Mouse (Mus musculus) neural tube, embryonic 14.5 days (tissue): Measurements from ENCODE around the gene Abca7. TPM values are rescaled to one million over a fixed set of nuclear protein-coding genes. Genes with fewer than 3 reads are reported as not detected.
A peak's percentile ranks its signal among the peaks of the same experiment; 100 is the strongest.

Source experiments
- ATAC-seq: fragments of 200-750 bp; cut with Nextera tagmentation; 2 replicates; pipeline ENCODE4 v1.8.0; 2017; ENCODE audit warnings: low read depth, mild to moderate bottlenecking, moderate TSS enrichment, moderate library complexity
- H3K27ac ChIP-seq: fragments of 300-500 bp; sonication (generic); 2 replicates; pipeline ENCODE4 v1.5.1; 2014; ENCODE audit warnings: low read depth, mild to moderate bottlenecking, control low read depth, low read length, moderate library complexity, mixed read lengths
- H3K27me3 ChIP-seq: fragments of 300-500 bp; sonication (generic); 2 replicates; pipeline ENCODE4 v1.6.1; 2014; ENCODE audit warnings: low read length; ENCODE audit not compliant: control insufficient read depth, insufficient read depth
- H3K36me3 ChIP-seq: fragments of 300-500 bp; sonication (generic); 2 replicates; pipeline ENCODE4 v1.6.1; 2014; ENCODE audit warnings: low read length, mixed read lengths; ENCODE audit not compliant: control insufficient read depth, insufficient read depth
- H3K4me1 ChIP-seq: fragments of 300-500 bp; sonication (generic); 2 replicates; pipeline ENCODE4 v1.6.1; 2014; ENCODE audit warnings: low read length; ENCODE audit not compliant: control insufficient read depth, insufficient read depth
- H3K4me2 ChIP-seq: fragments of 300-500 bp; sonication (generic); 2 replicates; pipeline ENCODE4 v1.6.1; 2014; ENCODE audit warnings: mild to moderate bottlenecking, low read depth, low read length, control low read depth
- H3K4me3 ChIP-seq: fragments of 300-500 bp; sonication (generic); 2 replicates; pipeline ENCODE4 v1.5.1; 2014; ENCODE audit warnings: low read depth, low read length, control low read depth, mixed read lengths
- H3K9ac ChIP-seq: fragments of 300-500 bp; sonication (generic); replicated peaks from 2 replicates; pipeline ENCODE4 v1.6.1; 2014; ENCODE audit warnings: low read depth, mild to moderate bottlenecking, control low read depth, low read length, mixed read lengths
- H3K9me3 ChIP-seq: fragments of 300-500 bp; sonication (generic); 2 replicates; pipeline ENCODE4 v1.6.1; 2016; ENCODE audit warnings: low read length; ENCODE audit not compliant: control insufficient read depth
- WGBS: fragments of 180-500 bp; shearing (Covaris S2); extraction: QIAGEN DNeasy Blood & Tissue Kit; methylation state at CpG from one replicate; pipeline ENCODE4 v1.1.7; 2014; 5-methylcytosine and 5-hydroxymethylcytosine counted together
- polyA plus RNA-seq: library from polyadenylated mRNA; unstranded; fragments of >200 nt; fragmentation: Nextera tagmentation; extraction: Ambion mirVana; gene quantifications from 2 replicates; pipeline ENCODE4 v1.2.1, GENCODE M21; 2014

Gene Abca7
- polyA plus RNA-seq, 1 experiment from 2014 or later = 4.3 TPM

GRCm38 (mm10) chr10:80013609-80014008, 17.3 kb downstream of the Abca7 start:
- Histone ChIP-seq H3K27ac (no peak overlapping the region), H3K9ac (no peak overlapping the region), H3K4me1 (no peaks in the 10 kb centered on the region), H3K4me2 (no peak overlapping the region), H3K4me3 (no peak overlapping the region), H3K9me3 (no peaks in the 10 kb centered on the region), H3K27me3 (peaks cover 31% of the 10 kb centered on the region), H3K36me3 (peaks cover 14% of the 10 kb centered on the region; the same call in 1 of the 2 replicates)
- no peak for ATAC-seq
- 29% methylated on average over 25 of the region's 25 CpGs for WGBS

- no peaks in the 10 kb centered on the region for H3K4me1 ChIP-seq
- no peak overlapping the region for H3K9ac ChIP-seq
- WGBS = 22% methylated on average over 28 of the region's 28 CpGs
- no peak overlapping the region for H3K4me2 ChIP-seq
- peaks cover 36% of the 10 kb centered on the region for H3K27me3 ChIP-seq
- ATAC-seq = no peak
- no peak overlapping the region for H3K27ac ChIP-seq
- peaks cover 14% of the 10 kb centered on the region; the same call in 1 of the 2 replicates for H3K36me3 ChIP-seq
- H3K4me3 ChIP-seq = no peak overlapping the region
- H3K9me3 ChIP-seq = no peaks in the 10 kb centered on the region
Measured at GRCm38 (mm10) chr10:80014484-80015290, 18.4 kb downstream of the Abca7 start.

DNA sequence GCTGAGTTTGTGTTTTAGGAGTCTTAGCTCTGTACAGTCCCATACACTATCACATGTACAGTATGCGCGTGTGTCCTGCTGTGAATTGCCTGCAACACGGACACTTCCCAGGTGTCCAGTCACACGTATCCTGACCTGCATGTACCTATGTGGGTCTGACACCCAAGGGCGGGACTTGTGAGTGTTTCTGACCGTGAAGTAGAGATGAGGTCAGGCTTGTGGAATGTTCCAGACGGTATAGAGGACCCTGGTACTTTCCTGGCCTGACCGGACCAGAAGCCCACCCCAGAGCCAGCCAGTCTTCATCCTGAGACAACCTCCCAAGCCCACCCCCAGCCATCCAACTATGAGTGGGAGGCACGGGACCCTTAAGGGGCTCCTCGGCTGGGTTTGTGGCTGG, 19.3 kb downstream of the Abca7 start:
- H3K9ac ChIP-seq = no peak overlapping the region
- H3K27me3 ChIP-seq = peaks cover 42% of the 10 kb centered on the region
- H3K27ac ChIP-seq = no peak overlapping the region
- H3K4me3 ChIP-seq = no peak overlapping the region
- H3K9me3 ChIP-seq = no peaks in the 10 kb centered on the region
- no peak overlapping the region for H3K4me2 ChIP-seq
- H3K4me1 ChIP-seq = no peaks in the 10 kb centered on the region
- no peak for ATAC-seq
- 85% methylated on average over 10 of the region's 10 CpGs for WGBS
- H3K36me3 ChIP-seq = peaks cover 9% of the 10 kb centered on the region; the same call in 1 of the 2 replicates

DNA sequence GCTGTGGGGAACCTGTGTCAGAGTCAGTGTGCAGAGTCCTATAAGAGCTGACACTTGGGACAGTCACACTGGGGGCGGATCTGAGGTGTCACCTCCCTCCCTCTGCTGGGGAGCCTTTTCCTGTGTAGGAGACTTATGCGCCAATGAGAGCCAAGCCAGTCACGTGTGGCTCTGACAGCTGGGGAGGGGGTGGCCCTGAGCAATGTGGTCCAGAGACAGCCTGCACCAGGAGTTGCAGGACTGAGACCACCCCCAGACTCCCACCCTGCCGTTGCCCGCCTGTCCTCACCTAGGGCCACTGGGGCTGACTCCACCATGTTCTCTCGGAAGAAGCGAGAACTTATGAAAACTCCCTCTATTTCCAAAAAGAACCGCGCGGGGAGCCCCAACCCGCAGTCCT, 20.2 kb downstream of the Abca7 start, which contains the start of gene Arhgap45:
Arhgap45 (plus strand) TSS at position 143 of the 400 bp plus-strand sequence.
- H3K4me1 ChIP-seq = no peaks in the 10 kb centered on the region
- no peak within 1 kb of the TSS for H3K9ac ChIP-seq
- H3K4me3 ChIP-seq = no peak within 1 kb of the TSS
- 63% methylated on average over 11 of the region's 11 CpGs for WGBS
- 0 out of 2 replicates have a peak, but pooled peaks cover 4% of the 10 kb centered on the region for H3K36me3 ChIP-seq
- ATAC-seq = no peak
- H3K27me3 ChIP-seq = peaks cover 43% of the 10 kb centered on the region
- H3K27ac ChIP-seq = no peak within 1 kb of the TSS
- H3K4me2 ChIP-seq = no peak within 1 kb of the TSS
- H3K9me3 ChIP-seq = no peaks in the 10 kb centered on the region

DNA sequence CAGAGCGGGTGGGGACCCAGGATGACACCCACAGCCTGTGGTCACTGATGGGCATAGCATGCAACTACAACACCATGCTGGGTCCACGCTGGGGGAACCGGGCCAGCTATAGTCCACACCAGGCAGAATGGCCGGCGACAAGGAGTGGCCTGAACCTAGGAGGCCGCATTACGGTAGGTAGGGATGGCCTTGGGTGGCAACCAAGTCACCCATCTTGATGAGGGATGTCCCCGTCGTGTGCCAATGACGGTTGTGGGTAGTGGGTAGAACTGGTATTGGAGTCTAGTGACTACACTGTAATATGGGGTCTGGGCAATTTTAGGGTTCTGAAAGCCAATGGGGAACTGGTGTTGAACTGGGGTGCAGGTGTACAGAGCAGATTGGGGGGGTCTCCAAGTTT, 20.6 kb downstream of the Abca7 start:
- 0 out of 2 replicates have a peak, but pooled peaks cover 4% of the 10 kb centered on the region for H3K36me3 ChIP-seq
- no peak overlapping the region for H3K4me2 ChIP-seq
- no peak overlapping the region for H3K9ac ChIP-seq
- ATAC-seq = no peak
- H3K27ac ChIP-seq = no peak overlapping the region
- H3K4me3 ChIP-seq = no peak overlapping the region
- H3K9me3 ChIP-seq = no peaks in the 10 kb centered on the region
- no peaks in the 10 kb centered on the region for H3K4me1 ChIP-seq
- 88% methylated on average over 10 of the region's 10 CpGs for WGBS
- peaks cover 43% of the 10 kb centered on the region for H3K27me3 ChIP-seq

- Histone ChIP-seq H3K9ac (no peak overlapping the region), H3K9me3 (no peaks in the 10 kb centered on the region), H3K27me3 (peaks cover 41% of the 10 kb centered on the region), H3K36me3 (no peaks in the 10 kb centered on the region), H3K27ac (no peak overlapping the region), H3K4me1 (no peaks in the 10 kb centered on the region), H3K4me3 (no peak overlapping the region), H3K4me2 (no peak overlapping the region)
- WGBS = 67% methylated on average over 2 of the region's 3 CpGs
- no peak for ATAC-seq
Measured at GRCm38 (mm10) chr10:80017361-80017760, 21.1 kb downstream of the Abca7 start.

DNA sequence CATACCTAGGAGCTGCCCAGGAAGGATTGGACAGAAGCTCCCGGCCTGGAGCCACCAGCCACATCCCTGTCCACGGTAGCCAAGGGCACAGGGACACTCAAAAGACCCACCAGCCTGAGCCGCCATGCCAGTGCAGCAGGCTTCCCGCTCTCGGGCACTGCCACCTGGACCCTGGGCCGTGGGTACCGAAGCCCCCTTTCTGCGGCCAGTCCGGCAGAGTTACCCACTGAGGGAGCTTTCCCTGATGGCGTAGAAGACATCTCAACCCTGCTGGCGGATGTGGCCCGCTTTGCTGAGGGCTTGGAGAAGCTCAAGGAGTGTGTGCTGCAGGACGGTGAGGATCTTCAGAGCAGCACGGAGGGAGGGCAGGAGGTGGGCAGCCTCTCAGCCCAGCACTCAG, 21.5 kb downstream of the Abca7 start:
- Histone ChIP-seq H3K27ac (no peak overlapping the region), H3K36me3 (no peaks in the 10 kb centered on the region), H3K9me3 (no peaks in the 10 kb centered on the region), H3K9ac (no peak overlapping the region; the same call in 1 of the 2 replicates), H3K27me3 (peaks cover 39% of the 10 kb centered on the region), H3K4me1 (no peaks in the 10 kb centered on the region), H3K4me2 (no peak overlapping the region), H3K4me3 (no peak overlapping the region)
- ATAC-seq = no peak
- 85% methylated on average over 14 of the region's 14 CpGs for WGBS

GRCm38 (mm10) chr10:80018739-80019297, 22.5 kb downstream of the Abca7 start:
- Histone ChIP-seq H3K36me3 (no peaks in the 10 kb centered on the region), H3K27ac (no peak overlapping the region), H3K9me3 (no peaks in the 10 kb centered on the region), H3K4me3 (no peak overlapping the region), H3K27me3 (peaks cover 30% of the 10 kb centered on the region), H3K4me2 (no peak overlapping the region), H3K9ac (no peak overlapping the region), H3K4me1 (no peaks in the 10 kb centered on the region)
- no peak for ATAC-seq
- WGBS = 12% methylated on average over 12 of the region's 15 CpGs

DNA sequence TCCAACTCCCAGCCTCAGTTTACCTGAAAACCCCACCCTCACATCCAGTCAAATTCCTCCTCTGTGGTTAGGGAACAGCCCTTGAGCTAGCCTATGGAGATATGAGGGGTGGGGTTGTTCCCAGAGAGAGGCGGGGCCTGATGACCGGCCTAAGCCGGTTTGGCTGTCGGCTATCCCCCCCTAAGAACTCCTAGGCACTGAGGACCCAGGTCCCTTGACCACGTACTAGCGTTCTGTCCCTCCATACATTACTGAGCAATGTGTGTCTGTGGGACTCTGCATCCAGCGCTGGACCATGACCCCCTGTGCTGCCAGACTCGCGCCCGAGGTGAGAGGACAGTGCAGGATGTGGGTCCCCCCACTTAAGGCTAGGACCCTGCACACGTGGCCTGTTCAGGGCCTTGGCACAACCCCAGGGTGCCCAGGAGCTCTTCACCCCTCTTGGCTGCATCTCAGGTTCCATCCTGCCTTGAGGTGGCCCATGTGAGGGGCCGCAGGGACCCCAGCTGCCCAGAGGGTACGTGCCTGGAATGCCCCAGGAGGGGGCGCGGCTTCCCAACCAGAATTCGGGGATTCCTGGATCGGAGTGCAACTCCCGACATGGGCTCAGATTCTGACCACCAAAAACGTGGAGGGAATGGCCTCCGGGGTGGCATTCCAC, 23.3 kb downstream of the Abca7 start:
- H3K9me3 ChIP-seq = no peaks in the 10 kb centered on the region
- no peak overlapping the region for H3K27ac ChIP-seq
- 0 out of 2 replicates have a peak overlapping the region, but pooled peaks have one; percentile 4 for H3K4me2 ChIP-seq
- H3K36me3 ChIP-seq = no peaks in the 10 kb centered on the region
- peak; percentile 25 for ATAC-seq
- no peak overlapping the region for H3K9ac ChIP-seq
- no peaks in the 10 kb centered on the region for H3K4me1 ChIP-seq
- H3K27me3 ChIP-seq = peaks cover 22% of the 10 kb centered on the region
- 9% methylated on average over 20 of the region's 20 CpGs for WGBS
- no peak overlapping the region for H3K4me3 ChIP-seq
